Mouse (Mus musculus) adrenal gland, postnatal 25 days (tissue): ENCODE data around the gene Mtcl1. TPM values are rescaled to one million over a fixed set of nuclear protein-coding genes. Genes with fewer than 3 reads are reported as not detected.
A peak's percentile ranks its signal among the peaks of the same experiment; 100 is the strongest.
"Not testable (repeated sequence)": the region's sequence is repeated elsewhere in the genome, so short reads cannot be mapped to it uniquely, and the experiment has no call there.

ENCODE experiments used
- DNase-seq: peaks from one replicate; pipeline ENCODE4 v3.0.0; 2021; ENCODE audit warnings: mixed read lengths
- total RNA-seq: library from RNA; stranded (reverse); gene quantifications from 2 replicates; pipeline ENCODE4 v1.2.3, GENCODE M21; 2021

Mtcl1 gene
- total RNA-seq, 1 experiment from 2014 or later = 13.4 TPM

DNA sequence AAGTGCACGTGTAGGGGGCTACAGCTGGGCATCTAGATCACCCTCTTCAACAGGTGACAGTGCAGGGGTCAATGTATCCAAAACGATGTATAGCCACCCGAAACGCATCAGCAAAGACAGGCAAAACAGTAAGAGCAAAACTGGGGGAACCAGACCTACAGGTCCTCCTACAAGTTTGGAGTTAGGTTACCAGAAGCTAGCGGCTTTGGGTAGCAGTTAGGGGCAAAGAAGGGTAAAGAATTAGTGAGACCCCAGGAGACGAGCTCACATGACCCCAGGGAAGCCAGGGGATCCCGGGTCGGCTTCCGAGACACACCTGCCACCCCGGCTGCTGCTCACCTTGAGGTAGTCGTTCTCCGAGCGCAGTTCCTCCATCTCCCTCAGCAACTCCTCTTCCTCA lies 1.6 kb downstream of the Mtcl1 start:
- no peak for DNase-seq

GRCm38 (mm10) chr17:66447007-66447312 lies 2.6 kb downstream of the Mtcl1 start:
- DNase-seq = no peak

DNA sequence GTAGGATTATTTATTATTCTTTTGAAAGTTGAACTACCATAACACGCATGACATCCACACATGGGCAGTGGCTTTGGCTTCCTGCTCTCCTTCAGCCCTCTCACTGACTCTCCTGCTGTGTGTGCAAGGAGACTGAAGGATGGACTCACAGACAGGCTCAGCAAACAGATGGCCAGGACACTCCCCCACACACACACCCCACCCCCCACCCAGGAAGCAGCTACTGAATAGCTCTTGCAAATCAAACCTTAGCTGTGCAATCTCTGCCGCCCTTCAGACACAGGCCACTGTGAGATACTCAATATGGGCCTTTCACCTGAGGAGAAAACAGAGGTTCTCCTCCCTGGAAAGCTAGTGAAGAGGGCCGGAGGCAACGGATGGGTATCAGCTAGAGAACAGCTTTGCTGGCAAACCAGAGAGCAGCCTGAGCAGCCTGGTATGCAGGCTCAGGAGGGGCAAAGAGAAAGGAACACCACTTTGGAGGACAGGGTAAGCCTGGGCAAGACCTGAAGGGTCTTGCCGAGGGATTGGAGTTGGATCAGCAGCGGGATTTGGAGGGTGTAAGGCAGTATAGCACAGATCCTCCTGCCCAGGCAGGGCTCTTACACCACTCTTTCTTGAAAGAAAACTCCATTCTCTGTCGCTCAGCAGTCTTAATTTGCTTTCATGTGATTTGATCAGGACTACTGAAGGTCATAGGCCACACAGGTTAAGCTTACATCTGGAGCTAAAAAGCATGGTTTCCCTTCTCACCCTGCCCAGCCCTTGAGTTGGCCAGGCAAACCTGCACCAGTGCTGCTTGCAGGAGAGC lies 3.1 kb downstream of the Mtcl1 start:
- DNase-seq = no peak

DNA sequence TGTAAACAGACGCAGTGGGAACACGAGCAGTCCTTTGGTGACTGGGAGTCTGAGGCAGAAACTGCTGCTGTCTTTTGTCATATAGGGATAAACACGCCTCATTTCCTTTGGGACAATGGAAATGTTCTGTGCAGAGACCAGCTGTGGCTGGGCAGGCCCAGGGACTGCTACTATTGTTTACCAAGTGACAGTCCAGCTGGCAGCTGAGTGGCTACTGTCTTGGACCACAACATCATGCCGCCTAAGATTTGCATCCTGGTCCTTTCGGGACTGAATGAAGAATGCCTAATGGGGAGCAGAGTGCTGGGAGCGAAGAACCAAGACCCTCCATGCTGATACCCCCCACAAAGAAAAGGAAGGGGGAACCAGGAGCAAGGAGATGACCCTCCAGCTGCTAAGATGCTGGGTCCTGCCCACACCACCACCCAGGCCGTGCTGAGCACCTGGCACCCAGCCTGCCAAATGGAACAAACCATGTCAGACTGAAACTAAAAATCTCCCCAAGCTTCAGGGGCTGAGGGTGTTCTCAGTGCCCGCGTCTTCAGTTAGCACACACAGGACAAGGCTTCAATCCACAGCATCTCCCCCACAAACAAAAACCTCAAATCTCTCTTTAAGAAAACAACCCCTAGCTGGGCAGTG lies 5.4 kb downstream of the Mtcl1 start:
- DNase-seq = no peak

- DNase-seq = no peak
Observed at GRCm38 (mm10) chr17:66439888-66440287, 9.7 kb downstream of the Mtcl1 start.

- no peak for DNase-seq
Observed at GRCm38 (mm10) chr17:66439051-66439753, 10.3 kb downstream of the Mtcl1 start.

DNA sequence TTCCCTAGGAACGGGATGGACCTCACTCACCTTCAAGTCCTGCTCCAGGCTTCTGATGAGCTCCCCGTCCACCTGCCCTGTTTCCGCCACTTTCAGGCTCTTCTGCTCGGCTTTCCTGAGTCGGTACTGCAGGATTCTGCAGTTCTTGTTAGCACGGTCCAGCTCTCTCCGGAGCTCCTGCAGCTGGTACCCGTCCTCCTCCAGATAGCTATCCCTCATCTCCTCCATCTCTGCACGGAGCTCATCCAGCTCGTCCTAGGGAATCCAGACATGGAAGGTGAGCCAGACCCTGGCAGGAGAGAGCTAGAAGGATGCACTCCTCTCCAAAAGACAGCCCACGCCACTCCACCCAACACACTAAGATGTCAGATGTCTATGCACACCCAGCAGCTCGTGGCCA lies 11.4 kb downstream of the Mtcl1 start:
- no peak for DNase-seq

DNA sequence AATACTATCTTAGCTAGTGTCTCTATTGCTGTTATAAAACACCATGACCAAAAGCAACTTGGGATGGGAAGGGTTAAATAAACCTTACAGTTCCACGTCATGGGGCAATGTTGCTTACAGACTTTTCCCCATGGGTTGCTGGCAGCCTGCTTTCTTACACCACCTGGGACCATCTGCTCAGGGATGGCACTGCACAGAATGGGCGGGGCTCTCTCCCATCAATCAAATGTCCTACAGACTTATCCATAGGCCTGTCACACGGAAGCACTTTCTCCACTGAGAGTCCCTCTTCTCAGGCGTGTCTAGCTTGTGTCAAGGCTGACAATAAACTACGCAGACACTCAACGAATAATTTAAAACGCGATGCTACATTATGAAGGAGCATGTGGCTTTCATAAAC lies 12.7 kb downstream of the Mtcl1 start:
- DNase-seq = no peak

- no peak for DNase-seq
Observed at GRCm38 (mm10) chr17:66435982-66436381, 13.6 kb downstream of the Mtcl1 start.

DNA sequence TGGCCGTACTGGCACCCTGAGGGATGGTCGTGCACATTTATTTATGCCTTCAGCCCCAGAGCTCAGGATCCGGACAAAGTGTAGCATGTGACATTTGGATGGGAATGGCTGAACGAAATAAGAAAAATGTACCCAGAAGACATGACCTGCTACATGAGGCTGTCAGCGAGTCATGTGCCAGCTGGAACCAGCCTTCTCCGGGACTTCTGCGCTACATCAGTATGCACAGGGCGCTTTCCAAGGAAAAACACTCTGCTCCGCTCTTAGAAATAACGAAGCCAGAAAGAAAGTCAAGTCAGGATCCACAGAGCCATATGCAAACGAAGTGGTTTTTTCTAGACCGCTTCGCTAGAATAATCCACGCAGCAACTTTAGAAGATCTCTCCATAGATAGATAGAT lies 14.5 kb downstream of the Mtcl1 start:
- DNase-seq = no peak

DNA sequence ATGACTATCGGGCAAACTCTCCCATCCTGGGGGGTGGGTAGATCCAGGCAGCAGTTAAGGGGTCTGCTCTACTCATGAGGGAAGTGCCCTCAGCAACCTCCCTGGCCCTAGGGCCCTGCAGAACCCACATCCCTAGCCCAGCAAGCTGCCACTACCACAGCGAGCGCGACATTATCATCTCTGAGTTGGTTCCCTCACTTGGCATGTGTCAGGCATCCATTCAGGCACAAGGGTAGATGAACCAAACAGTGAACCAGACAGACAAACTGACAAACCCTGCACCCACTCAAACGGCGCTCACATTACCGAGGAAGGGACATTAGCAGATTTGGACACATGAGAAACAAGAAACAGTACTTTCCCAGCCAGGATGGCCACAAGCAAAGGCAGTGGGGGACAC lies 15.0 kb downstream of the Mtcl1 start:
- no peak for DNase-seq

DNA sequence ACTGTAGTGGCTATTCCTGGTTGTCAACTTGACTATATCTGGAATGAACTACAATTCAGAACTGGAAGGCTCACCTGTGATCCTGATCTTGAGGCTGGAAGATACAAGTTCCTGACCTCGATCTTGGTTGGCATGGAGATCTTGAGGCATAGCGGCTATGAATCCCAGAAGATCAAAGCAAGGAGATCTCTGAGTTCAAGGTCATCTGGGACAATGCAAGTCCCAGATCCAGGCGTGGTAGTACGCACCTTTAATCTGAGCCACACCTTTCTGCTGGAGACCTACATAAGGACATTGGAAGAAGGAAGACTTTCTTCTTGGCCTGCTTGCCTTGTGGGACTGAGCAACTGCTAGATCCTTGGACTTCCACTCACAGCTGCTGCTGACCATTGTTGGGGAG lies 24.9 kb downstream of the Mtcl1 start:
- not testable (repeated sequence) for DNase-seq

DNA sequence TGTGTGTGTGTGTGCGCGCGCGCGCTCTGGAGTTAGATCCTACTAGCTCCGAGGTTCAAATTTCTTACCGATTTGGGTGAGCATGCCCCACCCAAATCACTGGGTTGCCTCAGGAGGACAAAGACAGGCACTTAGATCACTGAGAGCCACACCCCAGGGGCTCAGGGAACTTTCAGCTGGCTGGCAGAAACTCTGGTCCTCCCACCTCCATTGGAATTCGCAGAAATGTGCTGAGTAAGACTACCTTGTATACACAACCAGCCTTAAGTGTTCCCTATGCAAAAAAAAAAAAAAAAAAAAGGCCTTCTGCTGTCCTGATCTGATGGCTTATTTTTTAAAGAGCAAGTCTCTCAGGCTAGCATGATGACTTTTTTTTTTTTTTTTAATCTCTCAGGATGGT lies 30.1 kb downstream of the Mtcl1 start:
- DNase-seq = no peak

DNA sequence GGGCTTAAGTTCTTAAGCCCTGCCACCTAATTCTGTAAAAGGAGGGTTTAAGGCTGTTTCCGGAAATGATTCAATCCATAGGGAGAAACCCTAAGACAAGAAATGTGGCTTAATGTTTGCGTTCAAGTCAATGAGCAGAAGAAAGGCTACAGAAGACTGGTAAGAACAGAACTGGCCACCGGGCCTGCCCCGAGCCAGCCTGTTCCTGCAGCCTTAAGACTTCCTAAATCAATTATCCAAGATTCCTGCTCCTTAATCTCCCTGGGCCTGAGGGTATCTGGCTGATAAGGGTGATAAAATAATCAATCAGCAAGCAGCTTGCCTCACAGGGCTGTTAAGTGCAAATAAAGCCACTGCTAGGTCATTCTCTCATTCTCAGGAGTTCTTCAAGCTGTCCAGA lies 31.8 kb downstream of the Mtcl1 start:
- DNase-seq = no peak

- no peak for DNase-seq
Observed at GRCm38 (mm10) chr17:66417329-66417728, 32.2 kb downstream of the Mtcl1 start.

GRCm38 (mm10) chr17:66416841-66417313 lies 32.7 kb downstream of the Mtcl1 start:
- DNase-seq = peak; percentile 45

DNA sequence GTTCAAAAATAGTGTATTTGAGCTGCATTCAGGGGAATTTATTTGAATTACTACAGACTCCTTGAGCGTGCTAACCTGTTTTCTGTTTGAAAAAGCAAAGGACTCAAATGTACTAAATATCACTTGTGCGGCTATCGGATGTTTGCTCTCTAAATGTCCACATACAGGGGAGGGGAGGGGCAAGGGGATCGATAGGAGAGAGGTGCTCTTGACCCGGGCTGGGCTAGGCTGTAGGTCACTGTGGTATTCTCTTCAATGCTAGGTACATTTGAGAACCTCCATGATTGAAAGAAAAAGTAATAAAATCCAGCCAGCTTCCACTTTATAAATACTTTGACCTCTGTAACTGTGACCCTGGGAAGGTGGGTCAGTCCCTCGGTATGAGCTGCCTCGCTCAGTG lies 33.1 kb downstream of the Mtcl1 start:
- DNase-seq = no peak

DNA sequence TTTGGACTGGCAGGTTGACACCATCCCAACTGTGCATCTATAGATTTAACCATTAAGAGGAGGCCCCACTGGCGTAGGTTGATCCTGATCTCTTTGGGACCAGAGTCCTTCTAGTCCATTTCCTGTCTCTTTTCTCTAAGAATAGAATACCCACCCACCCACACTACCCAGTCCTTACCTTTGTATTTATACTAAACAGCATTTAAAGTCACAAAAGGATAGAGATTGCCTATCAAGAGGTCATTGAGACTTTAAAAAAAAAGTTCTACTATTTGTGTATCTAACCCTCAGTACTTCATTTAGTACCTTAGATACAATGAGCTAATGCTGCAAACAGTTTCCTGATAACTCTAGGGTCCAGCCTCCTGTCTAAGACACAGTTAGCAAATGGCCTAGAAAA lies 35.2 kb downstream of the Mtcl1 start:
- no peak for DNase-seq

- DNase-seq = no peak
Observed at GRCm38 (mm10) chr17:66412155-66412970, 37.2 kb downstream of the Mtcl1 start.

DNA sequence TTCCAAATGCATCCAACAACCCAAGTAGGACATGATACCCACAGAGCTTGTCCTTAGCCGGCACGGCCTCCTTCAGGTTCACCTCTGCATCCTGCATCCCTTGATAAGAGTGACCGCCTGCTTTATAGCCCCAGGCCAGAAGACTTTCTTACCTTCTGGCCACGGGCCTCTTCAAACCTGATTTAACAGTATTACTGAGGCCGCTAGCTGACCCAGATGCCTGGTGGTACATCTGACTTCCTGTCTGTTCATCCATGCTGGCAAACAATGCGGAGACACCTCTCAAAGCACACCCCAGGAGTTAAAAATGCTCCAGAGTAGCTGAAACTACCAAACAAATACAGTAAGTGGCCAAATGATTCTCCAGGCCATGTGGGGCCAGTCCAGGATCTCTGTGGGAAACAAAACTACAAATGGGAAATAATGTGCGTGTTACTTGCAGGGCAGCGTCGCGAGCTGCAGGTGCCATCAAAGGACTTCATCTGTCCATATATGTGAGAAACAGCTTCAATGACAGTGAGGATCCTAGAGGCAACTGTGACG lies 38.6 kb downstream of the Mtcl1 start:
- DNase-seq = no peak

DNA sequence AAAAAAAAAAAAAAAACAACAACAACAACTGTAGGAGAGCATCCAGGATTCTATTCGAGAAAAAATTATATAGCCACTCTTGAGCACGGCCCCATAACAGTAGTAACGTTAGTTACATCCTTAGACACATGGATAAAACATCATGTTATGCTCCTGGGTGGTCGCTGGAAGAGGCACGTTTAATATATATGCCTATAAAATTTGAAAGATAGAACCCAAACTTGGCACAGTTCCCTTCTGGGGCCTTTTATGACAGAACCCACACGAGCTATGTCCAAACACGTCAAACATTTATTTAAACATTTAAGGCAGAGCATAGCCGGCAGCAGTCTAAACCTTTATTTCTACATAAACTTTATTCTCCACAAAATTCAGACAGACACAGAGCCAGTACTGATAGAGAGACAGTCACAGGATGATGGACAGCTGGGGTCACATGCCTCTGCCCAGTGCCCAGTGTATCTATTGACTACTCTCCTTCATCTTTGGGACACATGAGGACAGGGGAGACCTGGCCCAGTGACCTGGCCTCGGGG lies 40.4 kb downstream of the Mtcl1 start:
- DNase-seq = no peak

DNA sequence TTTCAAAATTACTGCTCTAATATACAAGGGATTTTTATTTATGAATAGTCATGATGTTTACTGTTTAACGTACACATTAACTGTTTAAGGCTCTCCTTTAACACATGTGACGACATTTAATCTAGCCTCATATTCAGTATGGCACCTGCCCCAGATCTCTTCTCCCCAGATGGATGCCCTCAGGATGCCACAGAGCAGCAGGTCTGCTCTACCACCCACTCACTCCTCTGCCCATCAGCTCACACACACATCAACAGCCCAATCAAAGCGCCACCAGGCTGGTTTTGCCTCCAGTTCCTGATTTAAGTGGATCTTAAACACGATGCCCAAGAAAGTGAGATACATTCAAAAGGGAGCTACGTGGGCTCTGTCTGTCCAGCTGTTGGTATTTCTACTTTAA lies 41.1 kb downstream of the Mtcl1 start:
- DNase-seq = no peak
